Mouse (Mus musculus) midbrain, postnatal 0 days (tissue): Measurements from ENCODE around the gene Pde11a. TPM values are rescaled to one million over a fixed set of nuclear protein-coding genes. Genes with fewer than 3 reads are reported as not detected.

ENCODE experiments used
- ATAC-seq: fragments of 200-750 bp; cut with Nextera tagmentation; 2 replicates; pipeline ENCODE4 v1.8.0; 2017; ENCODE audit warnings: moderate number of reproducible peaks, mild to moderate bottlenecking, moderate TSS enrichment, moderate library complexity; ENCODE audit not compliant: low FRiP score
- DNase-seq: peaks from one replicate; pipeline ENCODE4 v3.0.0-alpha.2; 2015; ENCODE audit warnings: low spot score
- H3K27ac ChIP-seq: fragments of 300-500 bp; sonication (generic); 2 replicates; pipeline ENCODE4 v1.5.1; 2014; ENCODE audit warnings: low read depth, mild to moderate bottlenecking, low read length, mixed read lengths
- H3K27me3 ChIP-seq: fragments of 300-500 bp; sonication (generic); 2 replicates; pipeline ENCODE4 v1.6.1; 2014; ENCODE audit warnings: low read length, control low read depth, mixed read lengths; ENCODE audit not compliant: insufficient read depth
- H3K36me3 ChIP-seq: fragments of 300-500 bp; sonication (generic); 2 replicates; pipeline ENCODE4 v1.6.1; 2014; ENCODE audit warnings: low read length, control low read depth, mixed read lengths; ENCODE audit not compliant: insufficient read depth
- H3K4me1 ChIP-seq: fragments of 300-500 bp; sonication (generic); 2 replicates; pipeline ENCODE4 v1.6.1; 2014; ENCODE audit warnings: mild to moderate bottlenecking, control low read depth, antibody characterized with exemption, low read length, mixed read lengths; ENCODE audit not compliant: insufficient read depth
- H3K4me2 ChIP-seq: fragments of 300-500 bp; sonication (generic); 2 replicates; pipeline ENCODE4 v1.6.1; 2014; ENCODE audit warnings: low read depth, mild to moderate bottlenecking, low read length, mixed read lengths; ENCODE audit not compliant: poor library complexity, severe bottlenecking
- H3K4me3 ChIP-seq: fragments of 300-500 bp; sonication (generic); 2 replicates; pipeline ENCODE4 v1.5.1; 2014; ENCODE audit warnings: low read depth, mild to moderate bottlenecking, low read length, moderate library complexity
- H3K9ac ChIP-seq: fragments of 300-500 bp; sonication (generic); replicated peaks from 2 replicates; pipeline ENCODE4 v1.6.1; 2014; ENCODE audit warnings: mild to moderate bottlenecking, low read length, moderate library complexity, mixed read lengths; ENCODE audit not compliant: poor library complexity, severe bottlenecking
- H3K9me3 ChIP-seq: fragments of 300-500 bp; sonication (generic); 2 replicates; pipeline ENCODE4 v1.6.1; 2016; ENCODE audit warnings: low read length, control low read depth
- CTCF ChIP-seq: IDR thresholded peaks from 2 replicates; pipeline ENCODE4 v1.5.1; 2016; ENCODE audit warnings: antibody characterized with exemption, mild to moderate bottlenecking
- WGBS: fragments of 180-500 bp; shearing (Covaris S2); extraction: QIAGEN DNeasy Blood & Tissue Kit; methylation state at CpG from one replicate; pipeline ENCODE4 v1.1.7; 2014; 5-methylcytosine and 5-hydroxymethylcytosine counted together
- polyA plus RNA-seq: library from polyadenylated mRNA; unstranded; fragments of >200 nt; fragmentation: Nextera tagmentation; extraction: Ambion mirVana; gene quantifications from 2 replicates; pipeline ENCODE4 v1.2.1, GENCODE M21; 2015
- total RNA-seq: library from RNA; depleted of rRNA; stranded (reverse); fragments of >200 nt; gene quantifications from 2 replicates; pipeline ENCODE4 v1.2.3, GENCODE M21; 2014

Pde11a gene
- total and polyA plus RNA-seq, 2 experiments from 2014 or later, result 0.94 to 1.1 TPM

- Histone ChIP-seq H3K4me3 (no peak overlapping the region), H3K4me2 (no peak overlapping the region), H3K36me3 (no peaks in the 10 kb centered on the region), H3K27me3 (no peaks in the 10 kb centered on the region), H3K27ac (no peak overlapping the region), H3K9me3 (no peaks in the 10 kb centered on the region), H3K9ac (no peak overlapping the region), H3K4me1 (no peaks in the 10 kb centered on the region)
- 68% methylated on average over 10 of the region's 10 CpGs for WGBS
- DNase-seq (no peak), ATAC-seq (no peak)
- no peak for TF ChIP-seq CTCF
Observed at GRCm38 (mm10) chr2:76264258-76264657, 74.3 kb downstream of the Pde11a start.

GRCm38 (mm10) chr2:76262661-76263060 is 75.9 kb downstream of the Pde11a start:
- Histone ChIP-seq H3K27ac (no peak overlapping the region), H3K4me1 (no peaks in the 10 kb centered on the region), H3K4me3 (no peak overlapping the region), H3K9me3 (no peaks in the 10 kb centered on the region), H3K36me3 (no peaks in the 10 kb centered on the region), H3K9ac (no peak overlapping the region), H3K4me2 (no peak overlapping the region), H3K27me3 (no peaks in the 10 kb centered on the region)
- ATAC-seq (no peak), DNase-seq (no peak)
- WGBS, result 57% methylated on average over 10 of the region's 10 CpGs
- no peak for TF ChIP-seq CTCF

- WGBS, result 41% methylated on average over 6 of the region's 6 CpGs
- H3K27ac ChIP-seq, result no peak overlapping the region
- no peak overlapping the region for H3K4me3 ChIP-seq
- no peak overlapping the region for H3K9ac ChIP-seq
- H3K4me2 ChIP-seq, result no peak overlapping the region
- ATAC-seq (no peak), DNase-seq (peak; percentile 71)
- TF ChIP-seq CTCF, result peak; percentile 77
- no peaks in the 10 kb centered on the region for H3K36me3 ChIP-seq
- H3K27me3 ChIP-seq, result no peaks in the 10 kb centered on the region
- H3K4me1 ChIP-seq, result no peaks in the 10 kb centered on the region
- H3K9me3 ChIP-seq, result no peaks in the 10 kb centered on the region
Observed at GRCm38 (mm10) chr2:76254833-76255232, 83.7 kb downstream of the Pde11a start.

GRCm38 (mm10) chr2:76251379-76251778 is 87.2 kb downstream of the Pde11a start:
- no peaks in the 10 kb centered on the region for H3K36me3 ChIP-seq
- H3K4me3 ChIP-seq, result no peak overlapping the region
- no peaks in the 10 kb centered on the region for H3K27me3 ChIP-seq
- H3K9me3 ChIP-seq, result no peaks in the 10 kb centered on the region
- no peak for TF ChIP-seq CTCF
- ATAC-seq, result no peak
- H3K4me1 ChIP-seq, result no peaks in the 10 kb centered on the region
- no peak overlapping the region for H3K27ac ChIP-seq
- no peak overlapping the region for H3K4me2 ChIP-seq
- no peak overlapping the region for H3K9ac ChIP-seq
- DNase-seq, result no peak
- 84% methylated on average over 10 of the region's 10 CpGs for WGBS

GRCm38 (mm10) chr2:76248242-76248641 is 90.3 kb downstream of the Pde11a start:
- no peak overlapping the region for H3K4me2 ChIP-seq
- TF ChIP-seq CTCF, result no peak
- no peaks in the 10 kb centered on the region for H3K27me3 ChIP-seq
- no peak overlapping the region for H3K9ac ChIP-seq
- ATAC-seq (no peak), DNase-seq (no peak)
- no peaks in the 10 kb centered on the region for H3K4me1 ChIP-seq
- no peak overlapping the region for H3K27ac ChIP-seq
- H3K36me3 ChIP-seq, result no peaks in the 10 kb centered on the region
- H3K9me3 ChIP-seq, result no peaks in the 10 kb centered on the region
- 88% methylated on average over 10 of the region's 10 CpGs for WGBS
- no peak overlapping the region for H3K4me3 ChIP-seq

GRCm38 (mm10) chr2:76239175-76239574 is 99.4 kb downstream of the Pde11a start:
- TF ChIP-seq CTCF, result no peak
- ATAC-seq (no peak), DNase-seq (no peak)
- Histone ChIP-seq H3K4me1 (no peaks in the 10 kb centered on the region), H3K4me2 (no peak overlapping the region), H3K4me3 (no peak overlapping the region), H3K27ac (no peak overlapping the region), H3K27me3 (no peaks in the 10 kb centered on the region), H3K9me3 (no peaks in the 10 kb centered on the region), H3K9ac (no peak overlapping the region), H3K36me3 (no peaks in the 10 kb centered on the region)
- 87% methylated on average over 2 of the region's 2 CpGs for WGBS

GRCm38 (mm10) chr2:76238496-76238895 is 100.1 kb downstream of the Pde11a start:
- TF ChIP-seq CTCF, result no peak
- Histone ChIP-seq H3K9me3 (no peaks in the 10 kb centered on the region), H3K9ac (no peak overlapping the region), H3K27ac (no peak overlapping the region), H3K4me2 (no peak overlapping the region), H3K4me1 (no peaks in the 10 kb centered on the region), H3K27me3 (no peaks in the 10 kb centered on the region), H3K36me3 (no peaks in the 10 kb centered on the region), H3K4me3 (no peak overlapping the region)
- no peak for ATAC-seq
- DNase-seq, result no peak
- 84% methylated on average over 3 of the region's 3 CpGs for WGBS
